Mouse (Mus musculus) embryonic facial prominence, embryonic 10.5 days (tissue): ENCODE data around the gene Unc13b. TPM values are rescaled to one million over a fixed set of nuclear protein-coding genes. Genes with fewer than 3 reads are reported as not detected.

ENCODE experiments used
- DNase-seq: peaks from one replicate; pipeline ENCODE4 v3.0.0-alpha.2; 2017; ENCODE audit warnings: low spot score
- H3K27ac ChIP-seq: fragments of 300-500 bp; sonication (generic); replicated peaks from 2 replicates; pipeline ENCODE4 v1.5.1; 2016; ENCODE audit warnings: mild to moderate bottlenecking
- H3K27me3 ChIP-seq: fragments of 300-500 bp; sonication (generic); replicated peaks from 2 replicates; pipeline ENCODE4 v1.6.1; 2016; ENCODE audit warnings: low read depth, mild to moderate bottlenecking; ENCODE audit not compliant: poor library complexity, severe bottlenecking
- H3K36me3 ChIP-seq: fragments of 300-500 bp; sonication (generic); replicated peaks from 2 replicates; pipeline ENCODE4 v1.6.1; 2016; ENCODE audit warnings: mild to moderate bottlenecking, moderate library complexity
- H3K4me1 ChIP-seq: fragments of 300-500 bp; sonication (generic); 2 replicates; pipeline ENCODE4 v1.6.1; 2016
- H3K4me3 ChIP-seq: fragments of 300-500 bp; sonication (generic); 2 replicates; pipeline ENCODE4 v1.5.1; 2016; ENCODE audit warnings: mild to moderate bottlenecking, moderate library complexity
- H3K9me3 ChIP-seq: fragments of 300-500 bp; sonication (generic); 2 replicates; pipeline ENCODE4 v1.6.1; 2016; ENCODE audit warnings: mild to moderate bottlenecking
- WGBS: fragments of 180-500 bp; shearing (Covaris S2); methylation state at CpG from one replicate; pipeline ENCODE4 v1.1.7; 2016; 5-methylcytosine and 5-hydroxymethylcytosine counted together
- polyA plus RNA-seq: library from polyadenylated mRNA; unstranded; fragments of >200 nt; fragmentation: Nextera tagmentation; extraction: Ambion mirVana; gene quantifications from 2 replicates; pipeline ENCODE4 v1.2.1, GENCODE M21; 2016

Unc13b gene
- polyA plus RNA-seq, 1 experiment from 2014 or later: 6.6 TPM

- Histone ChIP-seq H3K36me3 (no peaks in the 10 kb centered on the region), H3K4me1 (no peaks in the 10 kb centered on the region), H3K4me3 (no peak overlapping the region), H3K27ac (no peak overlapping the region), H3K27me3 (no peaks in the 10 kb centered on the region), H3K9me3 (no peaks in the 10 kb centered on the region)
- 77% methylated on average over 3 of the region's 3 CpGs for WGBS
- no peak for DNase-seq
These were observed 157.7 kb downstream of the Unc13b start for GRCm38 (mm10) chr4:43216491-43216890.

GRCm38 (mm10) chr4:43217997-43218396, 159.2 kb downstream of the Unc13b start:
- Histone ChIP-seq H3K4me1 (no peaks in the 10 kb centered on the region), H3K4me3 (no peak overlapping the region), H3K27me3 (no peaks in the 10 kb centered on the region), H3K27ac (no peak overlapping the region), H3K9me3 (no peaks in the 10 kb centered on the region), H3K36me3 (no peaks in the 10 kb centered on the region)
- no peak for DNase-seq
- 87% methylated on average over 1 of the region's 1 CpGs for WGBS

- Histone ChIP-seq H3K4me3 (no peak overlapping the region), H3K9me3 (no peaks in the 10 kb centered on the region), H3K27me3 (no peaks in the 10 kb centered on the region), H3K4me1 (no peaks in the 10 kb centered on the region), H3K36me3 (no peaks in the 10 kb centered on the region), H3K27ac (no peak overlapping the region)
- 86% methylated on average over 3 of the region's 3 CpGs for WGBS
- no peak for DNase-seq
These were observed 173.1 kb downstream of the Unc13b start for GRCm38 (mm10) chr4:43231821-43232220.

- DNase-seq: no peak
- no peak overlapping the region for H3K27ac ChIP-seq
- no peaks in the 10 kb centered on the region for H3K4me1 ChIP-seq
- no peaks in the 10 kb centered on the region for H3K27me3 ChIP-seq
- H3K36me3 ChIP-seq: no peaks in the 10 kb centered on the region
- WGBS: 79% methylated on average over 1 of the region's 1 CpGs
- no peaks in the 10 kb centered on the region for H3K9me3 ChIP-seq
- H3K4me3 ChIP-seq: no peak overlapping the region
These were observed 174.2 kb downstream of the Unc13b start for GRCm38 (mm10) chr4:43232985-43233384.

- Histone ChIP-seq H3K9me3 (no peaks in the 10 kb centered on the region), H3K4me3 (no peak overlapping the region), H3K4me1 (no peaks in the 10 kb centered on the region), H3K36me3 (no peaks in the 10 kb centered on the region), H3K27ac (no peak overlapping the region), H3K27me3 (no peaks in the 10 kb centered on the region)
- DNase-seq: no peak
- 85% methylated on average over 6 of the region's 6 CpGs for WGBS
These were observed 174.7 kb downstream of the Unc13b start for GRCm38 (mm10) chr4:43233489-43233888.

GRCm38 (mm10) chr4:43236898-43237297, 178.1 kb downstream of the Unc13b start:
- no peak for DNase-seq
- no peak overlapping the region for H3K27ac ChIP-seq
- no peak overlapping the region for H3K4me3 ChIP-seq
- WGBS: 92% methylated on average over 9 of the region's 9 CpGs
- H3K36me3 ChIP-seq: no peaks in the 10 kb centered on the region
- no peaks in the 10 kb centered on the region for H3K27me3 ChIP-seq
- no peaks in the 10 kb centered on the region for H3K4me1 ChIP-seq
- no peaks in the 10 kb centered on the region for H3K9me3 ChIP-seq

- 79% methylated on average over 1 of the region's 1 CpGs for WGBS
- no peak for DNase-seq
- Histone ChIP-seq H3K9me3 (no peaks in the 10 kb centered on the region), H3K4me3 (no peak overlapping the region), H3K27me3 (no peaks in the 10 kb centered on the region), H3K4me1 (no peaks in the 10 kb centered on the region), H3K27ac (no peak overlapping the region), H3K36me3 (no peaks in the 10 kb centered on the region)
These were observed 182.0 kb downstream of the Unc13b start for GRCm38 (mm10) chr4:43240716-43241115.

GRCm38 (mm10) chr4:43244022-43244421, 185.3 kb downstream of the Unc13b start:
- no peaks in the 10 kb centered on the region for H3K36me3 ChIP-seq
- DNase-seq: no peak
- H3K27ac ChIP-seq: no peak overlapping the region
- 68% methylated on average over 2 of the region's 2 CpGs for whole genome bisulfite sequencing
- H3K4me1 ChIP-seq: peaks cover 11% of the 10 kb centered on the region; the same call in 1 of the 2 replicates
- H3K27me3 ChIP-seq: no peaks in the 10 kb centered on the region
- H3K9me3 ChIP-seq: no peaks in the 10 kb centered on the region
- no peak overlapping the region for H3K4me3 ChIP-seq

- DNase-seq: no peak
- Histone ChIP-seq H3K4me1 (peaks cover 12% of the 10 kb centered on the region; the same call in 1 of the 2 replicates), H3K4me3 (no peak overlapping the region), H3K27me3 (no peaks in the 10 kb centered on the region), H3K27ac (no peak overlapping the region), H3K36me3 (no peaks in the 10 kb centered on the region), H3K9me3 (no peaks in the 10 kb centered on the region)
- WGBS: 89% methylated on average over 4 of the region's 4 CpGs
These were observed 187.0 kb downstream of the Unc13b start for GRCm38 (mm10) chr4:43245776-43246175.

- 56% methylated on average over 7 of the region's 7 CpGs for WGBS
- Histone ChIP-seq H3K27me3 (no peaks in the 10 kb centered on the region), H3K9me3 (no peaks in the 10 kb centered on the region), H3K4me3 (no peak overlapping the region), H3K4me1 (peaks cover 12% of the 10 kb centered on the region; the same call in 1 of the 2 replicates), H3K27ac (0 out of 2 replicates have a peak overlapping the region, but pooled peaks have one; percentile 40), H3K36me3 (no peaks in the 10 kb centered on the region)
- no peak for DNase-seq
These were observed 189.3 kb downstream of the Unc13b start for GRCm38 (mm10) chr4:43248026-43248425.

GRCm38 (mm10) chr4:43248909-43249308, 190.2 kb downstream of the Unc13b start:
- Histone ChIP-seq H3K36me3 (no peaks in the 10 kb centered on the region), H3K4me1 (peaks cover 12% of the 10 kb centered on the region; the same call in 1 of the 2 replicates), H3K27ac (no peak overlapping the region), H3K9me3 (no peaks in the 10 kb centered on the region), H3K27me3 (no peaks in the 10 kb centered on the region), H3K4me3 (no peak overlapping the region)
- no peak for DNase-seq
- 71% methylated on average over 2 of the region's 2 CpGs for WGBS

- Histone ChIP-seq H3K36me3 (no peaks in the 10 kb centered on the region; the same call in 1 of the 2 replicates), H3K9me3 (no peaks in the 10 kb centered on the region), H3K4me3 (no peak overlapping the region), H3K27ac (no peak overlapping the region), H3K4me1 (peaks cover 12% of the 10 kb centered on the region; the same call in 1 of the 2 replicates), H3K27me3 (no peaks in the 10 kb centered on the region)
- no peak for DNase-seq
- 85% methylated on average over 6 of the region's 6 CpGs for WGBS
These were observed 192.5 kb downstream of the Unc13b start for GRCm38 (mm10) chr4:43251269-43251668.

GRCm38 (mm10) chr4:43257040-43257439, 198.3 kb downstream of the Unc13b start:
- Histone ChIP-seq H3K36me3 (no peaks in the 10 kb centered on the region; the same call in 1 of the 2 replicates), H3K27ac (no peak overlapping the region), H3K9me3 (no peaks in the 10 kb centered on the region), H3K4me3 (no peak overlapping the region), H3K4me1 (peaks cover 23% of the 10 kb centered on the region), H3K27me3 (no peaks in the 10 kb centered on the region)
- DNase-seq: no peak
- 95% methylated on average over 2 of the region's 2 CpGs for WGBS
